Mouse (Mus musculus): ENCODE results near the gene Pacs2. TPM values are rescaled to one million over a fixed set of nuclear protein-coding genes. Genes with fewer than 3 reads are reported as not detected.

Pacs2 gene
- polyA plus RNA-seq, 1 experiment from 2014 or later: 4.0 TPM

DNA sequence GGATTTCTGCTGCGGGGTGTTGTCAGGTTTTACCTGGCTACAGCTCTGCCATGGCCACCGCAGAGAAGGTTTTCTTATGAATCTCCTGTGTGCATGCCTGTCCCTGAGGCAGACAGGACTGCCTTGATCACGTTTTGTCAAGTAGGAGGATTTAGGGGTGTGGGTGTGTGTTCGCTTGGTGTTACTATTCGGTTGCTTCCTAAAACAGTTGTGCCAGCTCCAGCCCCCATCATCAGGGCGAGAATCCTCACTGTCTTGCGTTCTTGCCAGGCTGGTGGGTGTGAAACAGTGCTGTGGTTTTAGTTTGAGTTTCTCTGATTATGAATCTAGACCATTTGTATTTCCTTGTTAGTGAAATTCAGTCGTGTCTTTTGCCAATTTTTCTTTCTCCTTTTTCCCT is 2.7 kb downstream of the Pacs2 start:
- TF ChIP-seq EP300 (IDR thresholded peaks at IDR 0.05; ENCODE audit: low read depth): no peak
- TF ChIP-seq CTCF (IDR thresholded peaks at IDR 0.05; ENCODE audit: low read depth): no peak
- peaks cover 31% of the 10 kb centered on the region for H3K4me1 ChIP-seq (ENCODE audit: insufficient read depth)
- no peaks in the 10 kb centered on the region for H3K27me3 ChIP-seq (ENCODE audit: insufficient read depth, low read length)
- ATAC-seq: no peak
- no peaks in the 10 kb centered on the region for H3K9me3 ChIP-seq (ENCODE audit: low read length)
- no peak overlapping the region for H3K27ac ChIP-seq (ENCODE audit: low read depth)
- no peak overlapping the region for H3K9ac ChIP-seq (replicated peaks)
- H3K4me2 ChIP-seq (ENCODE audit: low read depth, low read length): 0 out of 2 replicates have a peak overlapping the region, but pooled peaks have one; percentile 9
- DNase-seq: no peak
- peaks cover 5% of the 10 kb centered on the region for H3K36me3 ChIP-seq (replicated peaks; ENCODE audit: insufficient read depth, low read length)
- no peak overlapping the region for H3K4me3 ChIP-seq (ENCODE audit: low read depth, low read length)
- 74% methylated on average over 8 of the region's 8 CpGs for WGBS (ENCODE audit: insufficient replicate concordance)

DNA sequence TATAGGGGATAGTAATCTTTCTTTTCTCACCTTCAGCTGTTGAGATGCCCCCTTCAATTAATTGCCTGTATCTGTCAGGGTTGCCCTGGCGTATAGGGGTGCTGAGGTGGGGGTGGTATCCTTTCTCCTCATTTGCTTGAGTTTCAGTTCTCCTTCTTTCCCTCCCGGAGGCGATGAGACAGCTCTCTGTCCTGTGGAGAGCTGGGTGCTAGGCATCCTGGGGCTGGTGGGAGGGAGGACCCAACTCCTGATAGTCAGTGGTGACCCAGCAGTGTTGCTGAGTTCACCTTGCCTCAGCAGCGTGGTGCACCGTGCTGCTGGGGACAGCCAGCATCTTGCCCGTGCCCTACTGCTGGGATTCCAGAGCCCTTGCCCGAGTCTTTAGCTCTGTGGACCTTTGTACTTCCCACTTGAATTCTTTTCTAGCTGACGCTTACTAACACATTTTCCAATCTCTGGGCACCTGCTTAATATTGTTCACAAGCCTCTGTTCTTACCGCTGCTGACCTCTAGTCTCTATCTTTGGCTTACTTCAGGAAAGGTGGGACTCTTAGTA is 3.2 kb downstream of the Pacs2 start:
- Histone ChIP-seq H3K9ac (replicated peaks) (no peak overlapping the region), H3K4me3 (ENCODE audit: low read depth, low read length) (no peak overlapping the region), H3K4me2 (ENCODE audit: low read depth, low read length) (no peak overlapping the region), H3K36me3 (replicated peaks; ENCODE audit: insufficient read depth, low read length) (peaks cover 5% of the 10 kb centered on the region), H3K27ac (ENCODE audit: low read depth) (no peak overlapping the region), H3K4me1 (ENCODE audit: insufficient read depth) (peaks cover 27% of the 10 kb centered on the region), H3K27me3 (ENCODE audit: insufficient read depth, low read length) (no peaks in the 10 kb centered on the region), H3K9me3 (ENCODE audit: low read length) (no peaks in the 10 kb centered on the region)
- ATAC-seq (no peak), DNase-seq (no peak)
- WGBS (ENCODE audit: insufficient replicate concordance): 66% methylated on average over 9 of the region's 9 CpGs
- no peak for TF ChIP-seq CTCF (IDR thresholded peaks at IDR 0.05; ENCODE audit: low read depth)
- no peak for TF ChIP-seq EP300 (IDR thresholded peaks at IDR 0.05; ENCODE audit: low read depth)

DNA sequence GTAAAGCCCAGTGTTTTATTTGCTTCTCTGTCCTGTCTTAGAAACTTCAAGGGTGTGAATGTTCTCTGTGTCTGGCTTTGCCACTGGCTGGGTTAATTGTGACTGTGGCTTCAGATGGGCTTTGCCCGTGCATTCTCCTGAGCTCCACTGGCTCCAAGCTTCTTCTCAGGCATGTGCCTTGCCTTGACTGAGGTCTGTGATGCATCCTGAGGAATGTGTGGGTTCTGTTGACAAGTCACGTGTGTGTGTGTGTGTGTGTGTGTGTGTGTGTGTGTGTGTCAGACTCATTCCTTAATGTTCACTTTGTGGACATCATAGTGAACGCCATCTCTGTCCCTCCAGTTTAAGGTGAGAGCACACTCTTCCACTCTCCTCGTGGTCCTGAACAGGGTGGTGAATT is 4.5 kb downstream of the Pacs2 start:
- H3K36me3 ChIP-seq (replicated peaks; ENCODE audit: insufficient read depth, low read length): peaks cover 8% of the 10 kb centered on the region
- H3K9me3 ChIP-seq (ENCODE audit: low read length): no peaks in the 10 kb centered on the region
- H3K4me1 ChIP-seq (ENCODE audit: insufficient read depth): peaks cover 23% of the 10 kb centered on the region
- no peak overlapping the region for H3K27ac ChIP-seq (ENCODE audit: low read depth)
- DNase-seq: no peak
- no peak overlapping the region for H3K4me3 ChIP-seq (ENCODE audit: low read depth, low read length)
- H3K9ac ChIP-seq (replicated peaks): no peak overlapping the region
- ATAC-seq: no peak
- no peak overlapping the region for H3K4me2 ChIP-seq (ENCODE audit: low read depth, low read length)
- no peaks in the 10 kb centered on the region for H3K27me3 ChIP-seq (ENCODE audit: insufficient read depth, low read length)
- 81% methylated on average over 4 of the region's 4 CpGs for WGBS (ENCODE audit: insufficient replicate concordance)
- no peak for TF ChIP-seq CTCF (IDR thresholded peaks at IDR 0.05; ENCODE audit: low read depth)
- no peak for TF ChIP-seq EP300 (IDR thresholded peaks at IDR 0.05; ENCODE audit: low read depth)

DNA sequence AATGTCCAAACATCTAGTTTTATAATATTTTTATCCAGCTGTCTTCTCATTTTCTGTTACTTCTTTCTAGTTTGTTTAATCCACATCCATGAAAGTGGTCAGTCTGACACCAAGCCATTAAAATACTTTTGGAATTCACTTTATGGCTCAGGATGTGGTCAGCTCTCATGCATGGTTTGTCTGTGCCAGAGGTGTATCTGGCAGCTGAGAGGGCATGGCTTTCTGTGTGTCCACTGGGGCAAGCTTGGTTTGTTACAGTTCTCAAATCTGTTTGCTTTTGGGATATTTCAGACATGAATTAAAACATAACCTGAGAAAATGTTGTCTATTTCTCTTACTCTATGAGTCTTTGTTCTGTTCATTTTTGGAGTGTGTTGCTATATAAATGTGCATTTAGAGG is 7.2 kb downstream of the Pacs2 start:
- H3K9me3 ChIP-seq (ENCODE audit: low read length): no peaks in the 10 kb centered on the region
- no peak overlapping the region for H3K4me2 ChIP-seq (ENCODE audit: low read depth, low read length)
- TF ChIP-seq EP300 (IDR thresholded peaks at IDR 0.05; ENCODE audit: low read depth) (no peak), CTCF (IDR thresholded peaks at IDR 0.05; ENCODE audit: low read depth) (no peak)
- H3K4me1 ChIP-seq (ENCODE audit: insufficient read depth): peaks cover 9% of the 10 kb centered on the region
- H3K4me3 ChIP-seq (ENCODE audit: low read depth, low read length): no peak overlapping the region
- no peak overlapping the region for H3K9ac ChIP-seq (replicated peaks)
- H3K27ac ChIP-seq (ENCODE audit: low read depth): no peak overlapping the region
- H3K36me3 ChIP-seq (replicated peaks; ENCODE audit: insufficient read depth, low read length): peaks cover 13% of the 10 kb centered on the region
- ATAC-seq (no peak), DNase-seq (no peak)
- H3K27me3 ChIP-seq (ENCODE audit: insufficient read depth, low read length): no peaks in the 10 kb centered on the region

DNA sequence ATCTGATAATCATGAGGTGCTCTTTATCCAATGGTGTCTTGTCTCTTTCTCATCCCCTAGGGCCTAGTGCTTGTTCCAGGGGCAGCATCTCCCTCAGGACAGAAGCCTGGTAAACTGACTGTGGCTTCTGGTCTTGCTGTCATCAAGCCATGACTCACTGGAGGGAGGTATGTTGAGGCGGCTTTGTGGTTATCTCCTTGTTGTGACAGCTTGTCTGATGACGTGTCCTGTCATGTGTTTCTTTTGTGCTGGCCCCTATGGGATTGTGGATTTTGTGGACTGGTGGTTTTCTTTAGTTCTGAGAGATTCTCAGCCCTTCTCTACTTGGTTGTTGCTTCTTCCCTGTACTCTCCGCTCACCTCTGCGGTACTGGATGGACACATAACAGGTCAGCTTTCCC is 8.8 kb downstream of the Pacs2 start:
- Histone ChIP-seq H3K27ac (ENCODE audit: low read depth) (no peak overlapping the region), H3K36me3 (replicated peaks; ENCODE audit: insufficient read depth, low read length) (peaks cover 18% of the 10 kb centered on the region), H3K27me3 (ENCODE audit: insufficient read depth, low read length) (no peaks in the 10 kb centered on the region), H3K4me3 (ENCODE audit: low read depth, low read length) (no peak overlapping the region), H3K4me2 (ENCODE audit: low read depth, low read length) (no peak overlapping the region), H3K4me1 (ENCODE audit: insufficient read depth) (no peaks in the 10 kb centered on the region; the same call in 1 of the 2 replicates), H3K9me3 (ENCODE audit: low read length) (no peaks in the 10 kb centered on the region), H3K9ac (replicated peaks) (no peak overlapping the region)
- 65% methylated on average over 4 of the region's 4 CpGs for WGBS (ENCODE audit: insufficient replicate concordance)
- no peak for DNase-seq
- TF ChIP-seq EP300 (IDR thresholded peaks at IDR 0.05; ENCODE audit: low read depth): no peak
- no peak for TF ChIP-seq CTCF (IDR thresholded peaks at IDR 0.05; ENCODE audit: low read depth)
- ATAC-seq: peak; percentile 20; the same call in 1 of the 2 replicates

DNA sequence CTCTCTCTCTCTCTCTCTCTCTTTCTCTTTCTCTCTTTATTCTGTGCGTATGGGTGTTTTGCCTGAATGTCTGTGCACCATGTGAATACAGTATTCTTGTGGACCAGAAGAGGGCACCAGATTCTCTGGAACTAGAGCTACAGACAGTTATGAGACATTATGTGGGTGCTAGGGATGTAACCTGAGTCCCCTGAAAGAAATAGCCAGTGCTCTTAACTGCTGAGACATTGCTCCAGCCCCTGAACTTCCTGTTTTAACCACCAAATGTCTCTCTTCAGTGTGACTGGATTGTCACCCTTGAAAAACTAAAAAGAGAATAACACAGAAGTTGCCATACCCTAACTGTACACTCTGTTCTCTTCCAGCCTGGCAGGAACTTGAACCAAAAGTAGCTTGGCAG is 12.2 kb downstream of the Pacs2 start:
- Histone ChIP-seq H3K4me3 (ENCODE audit: low read depth, low read length) (no peak overlapping the region), H3K9ac (replicated peaks) (no peak overlapping the region), H3K4me2 (ENCODE audit: low read depth, low read length) (no peak overlapping the region), H3K4me1 (ENCODE audit: insufficient read depth) (peaks cover 19% of the 10 kb centered on the region), H3K27ac (ENCODE audit: low read depth) (no peak overlapping the region), H3K27me3 (ENCODE audit: insufficient read depth, low read length) (no peaks in the 10 kb centered on the region), H3K9me3 (ENCODE audit: low read length) (no peaks in the 10 kb centered on the region), H3K36me3 (replicated peaks; ENCODE audit: insufficient read depth, low read length) (peaks cover 15% of the 10 kb centered on the region)
- no peak for ATAC-seq
- 97% methylated on average over 1 of the region's 1 CpGs for WGBS (ENCODE audit: insufficient replicate concordance)
- TF ChIP-seq CTCF (IDR thresholded peaks at IDR 0.05; ENCODE audit: low read depth) (peak; percentile 38; the same call in 1 of the 2 replicates), EP300 (IDR thresholded peaks at IDR 0.05; ENCODE audit: low read depth) (no peak)
- no peak for DNase-seq

DNA sequence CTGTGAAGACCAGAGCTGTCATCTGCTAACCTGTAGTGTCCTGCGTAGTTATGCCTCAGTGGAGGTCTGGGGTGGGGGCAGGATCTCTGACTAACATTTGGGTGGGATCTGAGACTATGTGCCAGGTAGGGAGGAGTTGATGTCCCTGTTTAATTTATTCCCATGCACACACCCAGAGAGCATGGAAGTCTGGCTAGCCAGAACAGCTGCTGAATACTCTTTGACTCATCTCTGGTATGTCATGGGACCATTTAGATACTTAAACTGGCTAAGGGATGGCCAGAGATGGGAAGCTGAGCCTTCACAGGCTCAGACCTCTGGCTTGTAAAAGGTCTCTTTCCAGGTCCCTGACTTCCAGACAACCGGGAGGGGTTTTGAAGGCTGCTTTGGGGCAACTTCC is 13.2 kb downstream of the Pacs2 start:
- Histone ChIP-seq H3K9me3 (ENCODE audit: low read length) (no peaks in the 10 kb centered on the region), H3K4me2 (ENCODE audit: low read depth, low read length) (no peak overlapping the region), H3K4me1 (ENCODE audit: insufficient read depth) (peaks cover 28% of the 10 kb centered on the region), H3K27me3 (ENCODE audit: insufficient read depth, low read length) (no peaks in the 10 kb centered on the region), H3K4me3 (ENCODE audit: low read depth, low read length) (no peak overlapping the region), H3K27ac (ENCODE audit: low read depth) (no peak overlapping the region), H3K9ac (replicated peaks) (no peak overlapping the region), H3K36me3 (replicated peaks; ENCODE audit: insufficient read depth, low read length) (peaks cover 15% of the 10 kb centered on the region; the same call in 1 of the 2 replicates)
- no peak for TF ChIP-seq EP300 (IDR thresholded peaks at IDR 0.05; ENCODE audit: low read depth)
- TF ChIP-seq CTCF (IDR thresholded peaks at IDR 0.05; ENCODE audit: low read depth): no peak
- DNase-seq (no peak), ATAC-seq (no peak)
- WGBS (ENCODE audit: insufficient replicate concordance): 88% methylated on average over 2 of the region's 2 CpGs

Data from liver, postnatal 0 days (tissue).